32 mouse cellular contexts compared by ENCODE assay signal in the genomic region with DNA sequence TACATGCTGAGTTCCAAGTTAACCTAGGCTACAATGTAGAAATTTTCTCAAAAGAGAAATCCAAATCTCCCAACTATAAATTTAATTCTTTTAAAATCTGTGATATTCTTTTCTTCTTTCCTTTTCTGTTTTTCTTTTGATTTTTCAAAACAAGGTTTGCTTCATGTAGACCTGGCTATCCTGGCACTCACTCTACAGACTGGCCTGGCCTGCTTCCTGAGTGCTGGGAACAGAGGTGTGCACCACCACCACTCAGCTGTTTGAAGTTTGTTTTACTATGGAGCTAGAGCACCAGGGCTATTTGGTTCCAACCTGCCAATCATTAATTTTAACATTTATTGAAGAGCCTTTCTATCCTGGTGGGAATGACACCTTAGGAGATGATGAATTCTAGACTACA. TPM values are rescaled to one million over a fixed set of nuclear protein-coding genes. Genes with fewer than 3 reads are reported as not detected.
"Had no signal": no experiment of that assay in that cellular context is flagged by ENCODE, and none has a peak within 500 bp of the region (broad histone marks: within the 10 kb centered on the region; RNA-seq: fewer than 3 reads in every experiment).

No protein-coding gene starts in this region.

- H3K27ac ChIP-seq: hindbrain, embryonic 13.5 days; hindbrain, embryonic 15.5 days; hindbrain, postnatal 0 days; limb, embryonic 13.5 days; limb, embryonic 15.5 days; liver, embryonic 12.5 days had no signal

- H3K4me2 ChIP-seq: heart, embryonic 12.5 days; hindbrain, embryonic 13.5 days; hindbrain, embryonic 15.5 days; limb, embryonic 13.5 days; limb, embryonic 15.5 days; liver, embryonic 12.5 days had no signal

- H3K36me3 ChIP-seq: heart, embryonic 12.5 days; hindbrain, embryonic 13.5 days; hindbrain, embryonic 15.5 days; limb, embryonic 13.5 days; limb, embryonic 15.5 days; liver, embryonic 12.5 days had no signal

- H3K9ac ChIP-seq: heart, embryonic 12.5 days; hindbrain, embryonic 13.5 days; hindbrain, embryonic 15.5 days; limb, embryonic 13.5 days; limb, embryonic 15.5 days; liver, embryonic 12.5 days had no signal

- DNase-seq: gastrocnemius, postnatal 14 days; gastrocnemius, postnatal 36 days; heart, adult 18-20 months; heart, postnatal 10 days; kidney, adult 2 months; kidney, adult 9 months; kidney, postnatal 14 days; kidney, postnatal 36 days; layer of hippocampus, adult 9-11 months; layer of hippocampus, postnatal 36 days; left cerebral cortex, postnatal 4 days had no signal

- H3K4me3 ChIP-seq: heart, embryonic 12.5 days; hindbrain, embryonic 13.5 days; hindbrain, embryonic 15.5 days; limb, embryonic 13.5 days; limb, embryonic 15.5 days; liver, embryonic 12.5 days had no signal

- H3K27me3 ChIP-seq: heart, embryonic 12.5 days; hindbrain, embryonic 13.5 days; hindbrain, embryonic 15.5 days; limb, embryonic 13.5 days; limb, embryonic 15.5 days; liver, embryonic 12.5 days had no signal

- ATAC-seq: forebrain, embryonic 16.5 days; hindbrain, postnatal 0 days; intestine, embryonic 16.5 days; liver, embryonic 12.5 days had no signal

- H3K9me3 ChIP-seq: heart, embryonic 12.5 days; hindbrain, embryonic 13.5 days; hindbrain, embryonic 15.5 days; limb, embryonic 13.5 days; limb, embryonic 15.5 days; liver, embryonic 12.5 days had no signal

RNA-seq across cellular contexts. Expression of a gene that starts 18.8 kb away (rescaled TPM):
- total RNA-seq: gastrocnemius, adult 18-20 months; gastrocnemius, adult 8-10 months; gastrocnemius, postnatal 14 days; gastrocnemius, postnatal 36 days; heart, adult 18-20 months; heart, postnatal 10 days; heart, postnatal 25 days; hematopoietic stem cell, adult 5-6 weeks; layer of hippocampus, adult 18-20 months; layer of hippocampus, postnatal 14 days; layer of hippocampus, postnatal 36 days; left cerebral cortex, adult 8-10 months; left cerebral cortex, postnatal 10 days; left cerebral cortex, postnatal 4 days; liver, adult 2 months had no signal
- polyA plus RNA-seq: heart, embryonic 14.5 days; heart, embryonic 16.5 days; limb, embryonic 11.5 days; liver, adult 2 months had no signal
